Mouse (Mus musculus) spleen, adult 2 months (tissue): Measurements from ENCODE around the gene Vars2.

Experiments used
- CTCF ChIP-seq: fragments of 200-500 bp; IDR thresholded peaks from 2 replicates; pipeline ENCODE4 v1.5.1; 2011; ENCODE audit warnings: mild to moderate bottlenecking, inconsistent platforms; ENCODE audit not compliant: insufficient read depth, insufficient read length, insufficient replicate concordance; ENCODE audit errors: extremely low read depth
- POLR2A ChIP-seq: fragments of 200-500 bp; IDR thresholded peaks from 2 replicates; pipeline ENCODE4 v1.6.1; 2011; ENCODE audit warnings: low read depth, low read length, inconsistent platforms

GRCm38 (mm10) chr17:35708611-35709010 is 41.2 kb upstream of the Vars2 start:
- no peak for TF ChIP-seq CTCF
- TF ChIP-seq POLR2A: no peak
